Mouse (Mus musculus): ENCODE measurements around the gene 4930452B06Rik. TPM values are rescaled to one million over a fixed set of nuclear protein-coding genes. Genes with fewer than 3 reads are reported as not detected.

Gene 4930452B06Rik
- polyA plus RNA-seq, 1 experiment from 2014 or later = 6.7 TPM

DNA sequence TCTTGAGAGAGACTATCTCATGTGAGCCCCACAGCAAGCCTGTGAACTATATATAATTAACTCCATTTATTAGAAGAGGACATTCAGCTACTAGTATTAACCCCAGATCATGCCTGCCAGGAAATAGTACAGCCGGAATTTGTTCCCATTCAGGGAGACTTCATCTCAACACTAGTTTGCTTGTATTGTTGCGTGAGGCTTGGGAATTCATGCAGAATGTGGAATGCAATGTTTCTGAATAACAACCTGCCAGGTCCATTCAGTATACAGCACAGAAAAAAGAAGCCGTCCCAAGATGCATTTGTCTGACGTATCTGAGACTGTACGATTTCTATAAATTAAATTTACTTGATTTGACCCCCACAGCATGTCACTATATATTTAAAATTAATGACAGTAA, 190.2 kb downstream of the 4930452B06Rik start:
- no peaks in the 10 kb centered on the region for H3K27me3 ChIP-seq (replicated peaks; ENCODE audit: control insufficient read depth, insufficient read depth, low read length)
- no peak overlapping the region for H3K9ac ChIP-seq (replicated peaks; ENCODE audit: low read depth, low read length)
- WGBS = 27% methylated on average over 5 of the region's 5 CpGs
- no peak overlapping the region for H3K4me3 ChIP-seq (replicated peaks; ENCODE audit: low read length)
- no peak overlapping the region for H3K27ac ChIP-seq (ENCODE audit: low read length)
- peak; percentile 45 for ATAC-seq
- no peaks in the 10 kb centered on the region for H3K36me3 ChIP-seq (ENCODE audit: control insufficient read depth, insufficient read depth)
- no peaks in the 10 kb centered on the region for H3K9me3 ChIP-seq (ENCODE audit: control insufficient read depth, low read length)
- peaks cover 10% of the 10 kb centered on the region for H3K4me1 ChIP-seq (replicated peaks; ENCODE audit: control insufficient read depth, insufficient read depth, low read length)
- H3K4me2 ChIP-seq (ENCODE audit: low read length) = no peak overlapping the region

DNA sequence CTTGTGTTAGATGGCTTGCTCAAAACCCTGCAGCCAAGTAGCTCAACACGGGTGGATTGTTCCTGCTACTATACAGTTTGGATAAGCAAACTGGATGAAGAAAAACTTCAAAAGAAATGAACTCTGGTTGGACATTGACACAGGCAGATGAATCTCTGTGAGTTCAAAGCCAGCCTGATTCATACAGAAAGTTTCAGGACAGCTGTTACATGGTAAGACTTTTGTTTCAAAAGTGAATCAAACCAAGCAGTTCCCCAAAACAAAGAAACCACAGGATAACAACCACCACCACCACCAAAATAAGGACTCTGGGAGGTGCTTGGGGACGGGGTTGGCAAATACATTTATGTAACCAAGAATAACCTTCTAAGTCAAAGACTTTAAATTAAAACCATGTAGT, 193.2 kb downstream of the 4930452B06Rik start:
- ATAC-seq = no peak
- Histone ChIP-seq H3K4me1 (replicated peaks; ENCODE audit: control insufficient read depth, insufficient read depth, low read length) (peaks cover 8% of the 10 kb centered on the region), H3K9ac (replicated peaks; ENCODE audit: low read depth, low read length) (no peak overlapping the region), H3K36me3 (ENCODE audit: control insufficient read depth, insufficient read depth) (no peaks in the 10 kb centered on the region), H3K27me3 (replicated peaks; ENCODE audit: control insufficient read depth, insufficient read depth, low read length) (no peaks in the 10 kb centered on the region), H3K4me2 (ENCODE audit: low read length) (no peak overlapping the region), H3K27ac (ENCODE audit: low read length) (no peak overlapping the region), H3K9me3 (ENCODE audit: control insufficient read depth, low read length) (no peaks in the 10 kb centered on the region), H3K4me3 (replicated peaks; ENCODE audit: low read length) (no peak overlapping the region)
- WGBS = 83% methylated on average over 2 of the region's 2 CpGs

DNA sequence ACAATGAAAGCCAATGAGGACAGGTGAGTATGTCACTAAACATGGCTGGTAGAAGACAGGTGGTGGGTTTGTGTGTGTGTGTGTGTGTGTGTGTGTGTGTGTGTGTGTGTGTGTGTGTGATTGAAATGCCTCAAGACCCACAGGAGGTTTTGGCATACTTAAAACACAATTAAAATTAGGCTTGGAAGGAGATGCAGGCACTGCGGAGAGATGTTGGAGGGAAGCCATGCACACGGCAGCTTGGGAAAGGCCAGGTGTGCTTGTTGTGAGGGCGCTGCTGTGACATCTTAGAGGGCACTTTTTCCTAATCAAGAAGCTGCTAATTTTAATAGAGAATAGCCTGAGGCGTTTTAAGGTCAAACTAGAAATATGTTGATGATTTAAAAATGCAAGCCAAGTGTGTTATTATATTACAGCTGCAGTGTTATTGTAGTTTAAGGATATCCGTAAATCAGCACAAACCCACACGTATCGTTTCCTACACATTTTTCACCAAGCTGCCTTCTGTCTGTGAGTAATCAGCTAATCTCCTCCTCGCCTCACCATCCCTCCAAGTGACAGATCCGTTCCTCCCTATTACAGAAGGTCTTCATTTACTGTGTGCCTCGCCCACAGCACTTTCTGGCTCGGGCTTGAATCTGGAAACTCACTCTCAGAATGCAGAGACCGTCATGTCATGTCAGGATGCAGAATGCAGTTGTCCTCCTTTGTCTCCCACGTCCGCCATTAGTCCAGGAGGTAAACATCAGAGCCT, 201.5 kb downstream of the 4930452B06Rik start:
- Histone ChIP-seq H3K4me1 (replicated peaks; ENCODE audit: control insufficient read depth, insufficient read depth, low read length) (peaks cover 16% of the 10 kb centered on the region), H3K9me3 (ENCODE audit: control insufficient read depth, low read length) (no peaks in the 10 kb centered on the region), H3K4me3 (replicated peaks; ENCODE audit: low read length) (no peak overlapping the region), H3K27ac (ENCODE audit: low read length) (no peak overlapping the region), H3K4me2 (ENCODE audit: low read length) (no peak overlapping the region), H3K27me3 (replicated peaks; ENCODE audit: control insufficient read depth, insufficient read depth, low read length) (no peaks in the 10 kb centered on the region), H3K36me3 (ENCODE audit: control insufficient read depth, insufficient read depth) (no peaks in the 10 kb centered on the region), H3K9ac (replicated peaks; ENCODE audit: low read depth, low read length) (no peak overlapping the region)
- ATAC-seq = no peak
- 33% methylated on average over 14 of the region's 14 CpGs for WGBS

DNA sequence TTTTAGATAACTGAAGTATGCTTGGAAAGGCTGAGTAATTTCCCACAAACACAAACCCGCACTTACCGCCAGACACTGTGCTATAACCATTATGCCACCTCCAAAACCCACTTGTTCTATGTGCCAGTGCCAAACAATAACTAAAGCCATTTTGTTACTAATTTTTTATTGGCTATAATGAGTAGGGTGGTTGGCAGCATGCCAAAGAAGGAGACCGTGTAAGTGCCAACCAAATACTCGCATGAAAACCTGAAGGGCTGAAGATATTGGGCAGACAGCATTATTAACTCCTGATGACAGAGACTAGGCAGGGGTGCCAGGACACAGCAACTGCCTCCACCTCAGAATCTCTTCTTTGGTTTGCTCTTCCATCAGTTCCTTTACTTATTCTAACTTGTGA, 203.1 kb downstream of the 4930452B06Rik start:
- no peaks in the 10 kb centered on the region for H3K9me3 ChIP-seq (ENCODE audit: control insufficient read depth, low read length)
- H3K27ac ChIP-seq (ENCODE audit: low read length) = no peak overlapping the region
- 37% methylated on average over 4 of the region's 4 CpGs for WGBS
- peaks cover 16% of the 10 kb centered on the region for H3K4me1 ChIP-seq (replicated peaks; ENCODE audit: control insufficient read depth, insufficient read depth, low read length)
- ATAC-seq = no peak
- H3K36me3 ChIP-seq (ENCODE audit: control insufficient read depth, insufficient read depth) = no peaks in the 10 kb centered on the region
- no peak overlapping the region for H3K4me3 ChIP-seq (replicated peaks; ENCODE audit: low read length)
- no peaks in the 10 kb centered on the region for H3K27me3 ChIP-seq (replicated peaks; ENCODE audit: control insufficient read depth, insufficient read depth, low read length)
- H3K9ac ChIP-seq (replicated peaks; ENCODE audit: low read depth, low read length) = no peak overlapping the region
- H3K4me2 ChIP-seq (ENCODE audit: low read length) = no peak overlapping the region

DNA sequence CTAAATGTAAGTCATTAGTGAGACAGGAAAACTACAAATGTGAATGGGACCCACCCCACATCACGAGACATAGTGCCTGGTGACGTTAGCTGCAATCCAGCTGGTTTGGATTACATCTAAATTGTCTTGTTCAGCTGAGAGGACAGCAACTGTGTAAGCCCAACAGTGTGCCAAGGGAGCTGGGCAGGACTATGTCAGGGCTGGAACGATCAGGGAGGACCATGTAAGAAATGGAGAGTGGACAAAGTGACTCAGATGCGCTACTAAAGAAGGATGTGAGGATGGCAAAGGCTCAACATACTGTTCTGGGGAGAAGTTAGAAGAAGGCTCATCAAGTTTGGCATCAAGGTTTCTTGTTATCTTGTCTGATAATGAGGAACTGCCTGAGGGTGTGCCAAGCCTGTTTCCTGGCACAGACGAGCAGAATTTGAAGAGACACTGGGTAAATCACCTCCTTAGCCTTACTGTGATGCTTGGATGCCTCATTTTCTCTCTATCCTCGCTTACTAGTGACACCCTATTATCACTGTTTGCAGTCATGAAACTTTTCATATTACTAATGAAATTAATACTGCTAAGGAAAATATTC, 203.6 kb downstream of the 4930452B06Rik start:
- Histone ChIP-seq H3K4me2 (ENCODE audit: low read length) (no peak overlapping the region), H3K9ac (replicated peaks; ENCODE audit: low read depth, low read length) (no peak overlapping the region), H3K36me3 (ENCODE audit: control insufficient read depth, insufficient read depth) (no peaks in the 10 kb centered on the region), H3K27me3 (replicated peaks; ENCODE audit: control insufficient read depth, insufficient read depth, low read length) (no peaks in the 10 kb centered on the region), H3K4me3 (replicated peaks; ENCODE audit: low read length) (no peak overlapping the region), H3K9me3 (ENCODE audit: control insufficient read depth, low read length) (no peaks in the 10 kb centered on the region), H3K27ac (ENCODE audit: low read length) (no peak overlapping the region), H3K4me1 (replicated peaks; ENCODE audit: control insufficient read depth, insufficient read depth, low read length) (peaks cover 16% of the 10 kb centered on the region)
- ATAC-seq = no peak
- 61% methylated on average over 6 of the region's 6 CpGs for WGBS

DNA sequence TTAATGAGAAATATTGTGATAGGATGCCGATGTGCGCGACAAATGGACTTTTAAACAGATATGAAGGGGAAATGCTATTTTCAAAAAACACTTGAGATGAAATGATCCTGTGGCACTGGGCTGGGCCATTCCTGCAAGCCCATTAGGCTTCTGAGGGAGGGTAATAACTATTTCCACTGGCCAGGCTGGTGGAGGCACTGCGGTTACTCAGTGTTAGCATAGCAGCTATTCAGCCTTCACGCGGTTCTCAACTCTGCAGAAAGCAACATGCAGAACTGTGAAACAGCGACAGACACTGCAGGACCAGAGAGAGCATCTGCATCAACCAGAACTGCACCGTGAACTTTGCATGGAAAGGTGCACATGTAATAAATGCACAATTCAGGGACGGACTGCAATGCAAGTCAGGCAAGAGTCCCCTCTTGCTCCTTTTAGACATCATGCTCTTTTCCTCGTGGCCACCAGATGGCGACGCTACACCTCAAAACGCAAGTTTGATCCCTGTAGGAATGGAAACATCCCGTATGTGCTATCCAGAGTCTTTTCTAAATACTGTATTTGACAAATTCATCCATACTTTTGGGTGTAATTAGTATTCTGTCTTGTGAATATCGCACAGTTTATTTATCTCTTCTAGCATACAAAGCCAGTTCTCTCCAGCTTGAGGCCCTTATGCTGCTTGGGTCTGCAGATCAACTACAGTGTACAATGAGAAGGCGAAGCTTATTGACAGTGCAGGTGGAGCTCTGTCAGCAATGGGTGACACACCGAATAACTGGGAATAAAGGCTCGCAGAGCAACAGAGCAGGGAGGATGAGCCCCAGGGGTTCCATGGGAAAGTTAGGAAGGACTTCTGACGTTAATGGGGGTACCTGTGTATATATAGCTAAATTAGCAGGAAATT, 205.6 kb downstream of the 4930452B06Rik start:
- Histone ChIP-seq H3K4me3 (replicated peaks; ENCODE audit: low read length) (no peak overlapping the region), H3K4me2 (ENCODE audit: low read length) (0 out of 2 replicates have a peak overlapping the region, but pooled peaks have one; percentile 18), H3K9me3 (ENCODE audit: control insufficient read depth, low read length) (no peaks in the 10 kb centered on the region), H3K4me1 (replicated peaks; ENCODE audit: control insufficient read depth, insufficient read depth, low read length) (peaks cover 16% of the 10 kb centered on the region), H3K36me3 (ENCODE audit: control insufficient read depth, insufficient read depth) (no peaks in the 10 kb centered on the region), H3K9ac (replicated peaks; ENCODE audit: low read depth, low read length) (no peak overlapping the region), H3K27ac (ENCODE audit: low read length) (no peak overlapping the region), H3K27me3 (replicated peaks; ENCODE audit: control insufficient read depth, insufficient read depth, low read length) (no peaks in the 10 kb centered on the region)
- ATAC-seq = peak; percentile 80
- 39% methylated on average over 19 of the region's 19 CpGs for WGBS

DNA sequence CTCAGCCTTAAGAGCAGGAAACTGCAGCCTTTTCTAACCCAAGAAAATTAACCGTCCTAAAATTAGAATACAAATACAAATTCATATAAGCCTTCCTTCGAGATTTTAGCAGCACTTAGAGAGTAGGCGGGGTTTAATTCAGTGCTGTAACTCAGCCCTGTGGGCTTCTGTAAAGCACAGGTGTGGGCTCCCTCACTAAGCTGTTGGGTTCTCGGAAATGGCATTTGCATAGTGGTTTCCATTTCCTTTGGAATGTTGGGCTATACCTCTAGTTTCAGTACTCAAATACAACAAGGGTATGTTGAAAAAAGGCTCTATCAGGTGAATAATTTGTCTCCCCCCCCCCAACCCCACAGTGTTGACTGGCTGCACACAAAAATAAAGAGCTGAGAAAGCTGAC, 206.3 kb downstream of the 4930452B06Rik start:
- no peak overlapping the region for H3K4me3 ChIP-seq (replicated peaks; ENCODE audit: low read length)
- no peak overlapping the region for H3K9ac ChIP-seq (replicated peaks; ENCODE audit: low read depth, low read length)
- H3K4me2 ChIP-seq (ENCODE audit: low read length) = no peak overlapping the region
- no peak overlapping the region for H3K27ac ChIP-seq (ENCODE audit: low read length)
- 65% methylated on average over 4 of the region's 4 CpGs for WGBS
- H3K27me3 ChIP-seq (replicated peaks; ENCODE audit: control insufficient read depth, insufficient read depth, low read length) = no peaks in the 10 kb centered on the region
- no peak for ATAC-seq
- no peaks in the 10 kb centered on the region for H3K36me3 ChIP-seq (ENCODE audit: control insufficient read depth, insufficient read depth)
- no peaks in the 10 kb centered on the region for H3K9me3 ChIP-seq (ENCODE audit: control insufficient read depth, low read length)
- H3K4me1 ChIP-seq (replicated peaks; ENCODE audit: control insufficient read depth, insufficient read depth, low read length) = peaks cover 10% of the 10 kb centered on the region

DNA sequence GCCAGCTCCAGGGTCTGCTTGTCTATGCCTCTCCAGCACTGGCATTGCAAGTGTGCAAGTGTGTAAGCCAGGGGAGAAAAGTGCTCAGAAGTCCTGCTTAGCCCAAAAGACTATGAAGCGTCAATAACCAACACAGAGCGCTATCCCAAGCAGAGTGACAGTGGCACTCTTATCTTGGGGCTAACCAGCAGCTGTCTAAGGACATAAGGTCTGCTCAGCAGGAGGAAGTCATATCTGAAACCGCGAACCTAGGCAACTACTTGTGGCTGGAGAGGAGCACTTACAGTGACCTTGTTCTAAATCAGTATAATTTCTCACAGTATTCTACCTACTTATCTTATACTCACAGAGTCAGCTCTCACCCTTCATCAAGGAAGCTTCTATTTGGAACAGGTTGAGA, 214.9 kb downstream of the 4930452B06Rik start:
- Histone ChIP-seq H3K27me3 (replicated peaks; ENCODE audit: control insufficient read depth, insufficient read depth, low read length) (no peaks in the 10 kb centered on the region), H3K9me3 (ENCODE audit: control insufficient read depth, low read length) (no peaks in the 10 kb centered on the region), H3K4me3 (replicated peaks; ENCODE audit: low read length) (no peak overlapping the region), H3K36me3 (ENCODE audit: control insufficient read depth, insufficient read depth) (no peaks in the 10 kb centered on the region), H3K27ac (ENCODE audit: low read length) (no peak overlapping the region), H3K9ac (replicated peaks; ENCODE audit: low read depth, low read length) (no peak overlapping the region), H3K4me2 (ENCODE audit: low read length) (no peak overlapping the region), H3K4me1 (replicated peaks; ENCODE audit: control insufficient read depth, insufficient read depth, low read length) (no peaks in the 10 kb centered on the region)
- ATAC-seq = no peak
- 96% methylated on average over 4 of the region's 4 CpGs for WGBS

DNA sequence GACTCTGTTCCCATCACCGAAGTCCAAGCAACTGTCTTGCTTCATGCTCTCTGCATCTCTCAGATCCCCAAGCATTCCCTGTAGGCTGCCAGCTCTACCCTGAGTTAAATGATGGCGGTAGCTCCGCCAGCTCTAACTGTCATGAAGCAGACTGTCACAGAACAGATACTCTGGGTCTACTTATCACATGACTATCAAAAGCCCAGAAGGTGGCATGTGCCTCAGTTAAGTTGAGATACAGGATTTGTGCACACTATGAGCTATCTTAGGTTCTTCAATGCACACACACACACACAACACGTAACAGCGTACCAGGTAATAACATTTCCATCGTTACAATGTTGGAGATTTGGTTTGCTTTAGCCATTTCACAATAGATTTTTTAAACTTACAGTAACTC, 215.7 kb downstream of the 4930452B06Rik start:
- Histone ChIP-seq H3K9me3 (ENCODE audit: control insufficient read depth, low read length) (no peaks in the 10 kb centered on the region), H3K4me2 (ENCODE audit: low read length) (no peak overlapping the region), H3K27ac (ENCODE audit: low read length) (no peak overlapping the region), H3K4me1 (replicated peaks; ENCODE audit: control insufficient read depth, insufficient read depth, low read length) (no peaks in the 10 kb centered on the region), H3K36me3 (ENCODE audit: control insufficient read depth, insufficient read depth) (no peaks in the 10 kb centered on the region), H3K4me3 (replicated peaks; ENCODE audit: low read length) (no peak overlapping the region), H3K9ac (replicated peaks; ENCODE audit: low read depth, low read length) (no peak overlapping the region), H3K27me3 (replicated peaks; ENCODE audit: control insufficient read depth, insufficient read depth, low read length) (no peaks in the 10 kb centered on the region)
- no peak for ATAC-seq
- WGBS = 94% methylated on average over 6 of the region's 6 CpGs
